Mouse (Mus musculus): Measurements from ENCODE around the gene Fbxw21.

DNA sequence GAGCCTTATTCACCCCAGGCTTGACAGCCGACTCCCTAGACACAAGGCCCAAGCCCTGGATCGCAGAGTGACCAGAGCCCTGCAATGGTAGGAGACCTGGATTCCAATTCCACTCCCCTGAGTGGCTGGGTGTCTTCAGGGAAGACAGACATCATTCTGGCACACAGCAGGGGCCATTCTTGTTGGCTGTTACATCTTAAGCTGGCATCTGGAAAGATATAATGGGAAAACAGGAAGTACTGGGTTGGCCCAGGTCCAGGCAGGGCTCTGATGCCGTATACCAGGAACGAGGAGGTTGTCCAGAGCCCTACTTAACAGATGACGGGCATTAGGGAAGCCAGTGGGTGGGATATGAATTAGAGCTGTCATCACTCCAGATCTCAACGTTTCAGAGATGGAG lies 38.6 kb downstream of the Fbxw21 start:
- TF ChIP-seq CTCF (IDR thresholded peaks at IDR 0.05; ENCODE audit: borderline replicate concordance, control insufficient read depth, extremely low read depth, insufficient read depth, low read length, poor library complexity) (no peak), POLR2A (IDR thresholded peaks at IDR 0.05; ENCODE audit: control insufficient read depth, extremely low read depth, insufficient read depth, low read length, poor library complexity) (no peak)
